Mouse (Mus musculus): ENCODE measurements around the gene Ms4a18.

DNA sequence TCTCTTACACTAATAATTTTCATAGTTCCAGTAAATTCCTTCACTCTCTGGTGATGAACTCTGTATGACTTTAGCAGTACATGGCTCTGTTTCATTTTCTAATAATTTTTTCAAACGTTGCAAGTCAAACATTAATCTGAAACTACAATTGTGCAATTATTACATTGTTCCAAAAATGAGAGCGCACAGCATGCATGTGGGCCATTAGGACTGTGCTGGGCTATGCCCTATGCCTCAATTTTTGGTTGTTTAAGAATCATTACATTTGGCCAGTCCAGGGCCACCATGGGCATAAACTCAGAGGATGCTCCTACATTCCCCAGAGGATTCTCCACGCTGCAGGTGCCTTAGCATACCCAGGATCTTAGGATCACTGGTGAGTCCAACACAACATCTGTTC, 35.4 kb upstream of the Ms4a18 start:
- TF ChIP-seq CTCF (IDR thresholded peaks at IDR 0.05; ENCODE audit: control insufficient read depth, insufficient read depth, insufficient replicate concordance, low read depth, low read length) = no peak
- TF ChIP-seq POLR2A (IDR thresholded peaks at IDR 0.05; ENCODE audit: control insufficient read depth, low read depth, low read length) = no peak
